Mouse (Mus musculus) thymus, postnatal 4 days (tissue): ENCODE measurements at regions not wholly inside any gene's neighbourhood (a gene's known extent, or its start where the extent isn't known, plus 50 kb on each side); places are given as distances from the start of the nearest gene placed in this dataset.

Experiments
- DNase-seq: peaks from one replicate; pipeline ENCODE4 v3.0.0; 2021

DNA sequence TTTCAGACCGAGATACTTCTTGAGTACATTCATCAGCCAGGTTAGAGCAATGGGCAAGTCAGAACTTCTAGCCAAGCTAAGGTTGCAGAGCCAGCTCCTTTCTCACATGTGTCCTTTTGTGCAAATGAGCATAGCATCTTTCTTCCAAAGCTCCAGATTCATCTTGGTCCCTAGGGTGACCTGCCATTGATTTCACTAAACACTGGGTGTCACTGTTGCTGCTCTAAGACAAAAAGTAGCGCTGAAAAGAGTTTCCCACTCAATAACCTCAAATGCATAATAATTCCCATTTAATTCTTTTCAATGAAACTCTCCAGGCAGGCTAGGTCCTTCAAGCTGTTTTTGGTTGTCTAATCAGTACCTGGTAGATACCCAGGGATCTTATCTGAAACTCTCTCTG is 688.6 kb upstream of the BB014433 start:
- no peak for DNase-seq

DNA sequence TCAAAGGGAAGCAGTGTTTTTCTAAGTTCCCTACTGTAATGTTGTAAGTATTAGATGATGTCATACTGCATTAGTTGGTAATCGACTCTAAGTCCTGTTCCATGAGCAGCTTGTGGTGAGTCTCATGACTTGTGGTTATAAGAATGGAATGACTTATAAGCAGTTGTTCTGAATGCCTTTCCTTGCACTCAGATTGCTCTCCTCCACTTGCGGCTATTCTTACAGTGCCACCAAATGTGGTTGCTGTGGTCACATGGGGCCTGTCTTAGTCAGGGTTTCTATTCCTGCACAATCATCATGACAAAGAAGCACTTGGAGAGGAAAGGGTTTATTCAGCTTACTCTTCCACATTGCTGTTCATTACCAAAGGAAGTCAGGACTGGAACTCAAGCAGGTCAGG is 685.4 kb upstream of the BB014433 start:
- no peak for DNase-seq

DNA sequence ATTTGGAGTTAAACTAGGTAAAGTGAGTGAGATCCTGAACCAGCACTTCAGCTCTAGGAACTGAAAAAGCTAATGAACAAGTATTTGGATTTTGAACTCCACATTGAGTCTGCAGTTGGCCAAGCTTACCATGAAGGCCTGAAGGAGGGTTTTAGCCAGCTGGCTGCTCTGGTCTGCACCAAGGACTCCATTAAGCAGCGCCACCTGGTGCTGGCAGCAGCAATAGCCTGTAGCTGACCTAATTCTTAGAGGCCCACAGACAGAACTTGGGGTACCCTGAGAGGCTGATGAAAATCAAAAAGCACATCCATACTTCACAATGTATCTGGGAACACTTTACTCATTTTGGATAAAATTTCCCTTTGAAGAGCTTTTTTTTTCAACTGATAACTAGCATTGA is 683.2 kb upstream of the BB014433 start:
- peak; percentile 11 for DNase-seq

DNA sequence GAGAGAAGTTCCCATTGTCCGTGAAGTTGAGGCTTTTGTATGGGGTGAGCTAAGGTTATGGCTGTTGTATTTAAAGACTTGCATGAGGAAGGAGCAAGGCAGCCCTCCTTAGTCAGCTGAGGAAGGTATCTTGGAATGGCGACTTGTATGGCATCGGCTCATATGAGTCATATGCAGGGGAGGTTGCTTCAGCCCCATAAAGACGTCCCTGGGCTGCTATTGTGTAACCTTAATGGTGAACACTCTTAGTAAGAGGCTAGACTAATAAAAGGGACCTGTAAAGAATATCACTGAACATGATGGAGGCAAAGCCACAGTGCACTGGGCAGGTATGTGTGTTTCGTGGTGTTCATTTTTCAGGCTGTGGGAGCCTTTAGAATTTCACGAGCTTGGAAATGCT is 680.4 kb upstream of the BB014433 start:
- DNase-seq = no peak
